Mouse (Mus musculus): ENCODE measurements around the gene Gm8453.
"Not testable (repeated sequence)": the region's sequence is repeated elsewhere in the genome, so short reads cannot be mapped to it uniquely, and the experiment has no call there.

Gene Gm8453

DNA sequence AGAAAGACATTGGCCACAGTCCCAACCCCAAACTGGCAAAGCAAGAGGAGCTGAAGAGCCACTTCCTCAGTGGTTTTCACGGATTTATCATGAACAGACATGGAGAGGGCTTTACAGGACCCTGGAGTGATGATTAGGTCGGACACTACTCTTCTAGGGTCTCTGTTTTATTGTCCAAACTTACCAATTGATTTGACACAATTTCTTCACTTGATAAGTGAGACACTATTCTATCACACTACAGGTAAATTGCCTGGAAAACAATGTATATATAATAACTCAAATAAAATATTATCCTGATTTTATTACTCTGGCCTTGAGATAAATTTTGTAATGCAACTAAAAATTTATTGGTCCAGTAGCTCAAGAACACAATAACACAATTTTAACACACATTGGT, at the start of gene Gm8453:
Gene Gm8453 (minus strand): TSS at position 101 of the 400 bp plus-strand sequence.
- not testable (repeated sequence) for DNase-seq (ENCODE audit: low spot score)

DNA sequence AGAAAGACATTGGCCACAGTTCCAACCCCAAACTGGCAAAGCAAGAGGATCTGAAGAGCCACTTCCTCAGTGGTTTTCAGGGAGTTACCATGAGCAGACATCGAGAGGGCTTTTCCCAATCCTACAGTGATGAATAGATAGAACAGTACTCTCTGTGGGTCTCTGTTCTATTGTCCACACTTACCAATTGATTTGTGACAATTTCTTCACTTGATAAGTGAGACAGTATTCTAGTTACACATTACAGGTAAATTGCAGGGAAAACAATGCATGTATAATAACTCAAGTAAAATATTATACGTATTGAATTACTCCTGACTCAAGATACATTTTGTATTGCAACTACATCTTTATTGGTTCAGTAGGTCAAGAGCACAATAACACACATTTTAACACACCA, 28.1 kb downstream of the Gm8453 start, which contains the start of gene Gm8653:
Gene Gm8653 (minus strand): TSS at position 101 of the 400 bp plus-strand sequence.
- not testable (repeated sequence) for DNase-seq (ENCODE audit: low spot score)

DNA sequence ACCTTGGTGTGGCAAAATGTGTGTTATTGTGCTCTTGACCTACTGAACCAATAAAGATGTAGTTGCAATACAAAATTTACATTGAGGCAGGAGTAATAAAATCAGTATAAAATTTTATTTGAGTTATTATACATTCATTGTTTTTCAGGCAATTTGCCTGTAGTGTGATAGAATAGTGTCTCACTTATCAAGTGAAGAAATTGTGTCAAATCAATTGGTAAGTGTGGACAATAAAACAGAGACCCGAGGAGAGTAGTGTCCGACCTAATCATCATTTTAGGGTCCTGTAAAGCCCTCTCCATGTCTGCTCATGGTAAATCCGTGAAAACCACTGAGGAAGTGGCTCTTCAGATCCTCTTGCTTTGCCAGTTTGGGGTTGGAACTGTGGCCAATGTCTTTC, 40.2 kb downstream of the Gm8453 start, which contains the start of gene Vmn1r143:
Gene Vmn1r143 (plus strand): TSS at position 301 of the 400 bp plus-strand sequence.
- not testable (repeated sequence) for DNase-seq (ENCODE audit: low spot score)

Data from spleen, adult 12 weeks (tissue).